ENCODE assay signal across 8 mouse cellular contexts in the genomic region with DNA sequence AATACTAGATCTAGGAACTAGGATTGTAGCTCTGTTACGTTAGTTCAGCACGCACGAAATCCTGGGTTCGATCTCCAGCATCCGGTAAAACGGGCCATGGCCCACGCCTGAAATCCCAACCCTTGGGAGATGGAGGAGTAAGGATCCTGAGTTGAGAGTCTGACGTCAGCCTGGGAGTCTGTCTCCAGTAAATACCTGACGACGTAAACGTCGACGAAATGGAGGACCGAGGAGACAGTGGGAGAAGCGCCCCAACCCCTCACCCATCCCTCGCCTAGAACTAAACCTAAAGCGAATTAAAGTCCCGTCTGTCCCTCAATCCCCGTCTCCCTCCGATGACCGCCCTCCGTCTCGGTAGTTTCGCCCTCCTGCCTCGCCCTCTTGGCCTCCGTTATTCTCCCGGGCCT.
DNase-seq lines count a peak whose midpoint lies in the region; ATAC-seq and TF ChIP-seq lines count a peak whose summit lies in the region.

No protein-coding gene starts in this region.

- H3K27ac ChIP-seq in layer of hippocampus, adult 2 months = peak overlapping the region; percentile 96
- peak overlapping the region; percentile 100 for H3K27ac ChIP-seq in intestine, postnatal 0 days (ENCODE audit: low read depth, low read length)

- WGBS in intestine, postnatal 0 days = under 1% methylated on average over 27 of the region's 27 CpGs

- peaks cover 6% of the 10 kb centered on the region for H3K36me3 ChIP-seq in erythroblast, embryonic 14.5 days (ENCODE audit: control insufficient read depth)
- H3K36me3 ChIP-seq in intestine, postnatal 0 days (ENCODE audit: control insufficient read depth, insufficient read depth) = peaks cover 9% of the 10 kb centered on the region; the same call in 1 of the 2 replicates

- DNase-seq in layer of hippocampus, adult 2 months (ENCODE audit: low spot score in 2 of 2) = peak; percentile 51 to 57
- no peak for DNase-seq in layer of hippocampus, postnatal 25 days (ENCODE audit: extremely low spot score in 1 of 2, low spot score in 1 of 2)
- DNase-seq in R1 (ENCODE audit: low read depth, low spot score) = peak; percentile 89
- DNase-seq in urinary bladder, postnatal 36 days (ENCODE audit: low spot score in 2 of 2) = no peak
- no peak for DNase-seq in yolk sac, embryonic 10.5 days (ENCODE audit: low spot score)

- peak; percentile 71 for ATAC-seq in intestine, postnatal 0 days
- ATAC-seq in megakaryocyte, adult 5-6 weeks (ENCODE audit: poor library complexity, severe bottlenecking) = peak; percentile 9

- peak overlapping the region; percentile 77 for H3K4me2 ChIP-seq in intestine, postnatal 0 days (replicated peaks; ENCODE audit: low read depth)

- H3K4me1 ChIP-seq in erythroblast, embryonic 14.5 days (ENCODE audit: control insufficient read depth) = peaks cover 37% of the 10 kb centered on the region
- H3K4me1 ChIP-seq in intestine, postnatal 0 days (replicated peaks; ENCODE audit: control insufficient read depth, insufficient read depth, low read length) = peaks cover 6% of the 10 kb centered on the region; the same call in 1 of the 2 replicates

- H3K9ac ChIP-seq in intestine, postnatal 0 days (ENCODE audit: low read depth, low read length) = peak overlapping the region; percentile 94

- peak overlapping the region; percentile 99 for H3K4me3 ChIP-seq in layer of hippocampus, adult 2 months
- H3K4me3 ChIP-seq in erythroblast, embryonic 14.5 days (replicated peaks) = peak overlapping the region; percentile 73
- H3K4me3 ChIP-seq in intestine, postnatal 0 days (ENCODE audit: low read depth, low read length) = peak overlapping the region; percentile 86

- H3K27me3 ChIP-seq in erythroblast, embryonic 14.5 days (ENCODE audit: control insufficient read depth) = peaks cover 9% of the 10 kb centered on the region
- H3K27me3 ChIP-seq in intestine, postnatal 0 days (replicated peaks; ENCODE audit: control insufficient read depth, insufficient read depth, low read length) = no peaks in the 10 kb centered on the region

- TF ChIP-seq CTCF in layer of hippocampus, adult 2 months (conservative IDR thresholded peaks at IDR 0.05) = no peak
- TF ChIP-seq CTCF in intestine, postnatal 0 days (IDR thresholded peaks at IDR 0.05; ENCODE audit: low read depth) = no peak; the same call in 1 of the 2 replicates

- no peaks in the 10 kb centered on the region for H3K9me3 ChIP-seq in erythroblast, embryonic 14.5 days (ENCODE audit: control insufficient read depth, low read length)
- H3K9me3 ChIP-seq in intestine, postnatal 0 days (ENCODE audit: control insufficient read depth) = no peaks in the 10 kb centered on the region

Comparison
In these comparisons a context has a peak if more than half of its experiments do, and no peak if none do; other contexts are left out.
1. DNase-seq: peak in layer of hippocampus, adult 2 months (2 of 2) and R1 (single experiment); none in layer of hippocampus, postnatal 25 days (0 of 2), urinary bladder, postnatal 36 days (0 of 2) and yolk sac, embryonic 10.5 days (single experiment).
2. Peak in every context shown above with its lines, with median percentiles within 50 percentile points of each other: H3K4me3 ChIP-seq.